ENCODE assay signal across 8 mouse cellular contexts in the genomic region with DNA sequence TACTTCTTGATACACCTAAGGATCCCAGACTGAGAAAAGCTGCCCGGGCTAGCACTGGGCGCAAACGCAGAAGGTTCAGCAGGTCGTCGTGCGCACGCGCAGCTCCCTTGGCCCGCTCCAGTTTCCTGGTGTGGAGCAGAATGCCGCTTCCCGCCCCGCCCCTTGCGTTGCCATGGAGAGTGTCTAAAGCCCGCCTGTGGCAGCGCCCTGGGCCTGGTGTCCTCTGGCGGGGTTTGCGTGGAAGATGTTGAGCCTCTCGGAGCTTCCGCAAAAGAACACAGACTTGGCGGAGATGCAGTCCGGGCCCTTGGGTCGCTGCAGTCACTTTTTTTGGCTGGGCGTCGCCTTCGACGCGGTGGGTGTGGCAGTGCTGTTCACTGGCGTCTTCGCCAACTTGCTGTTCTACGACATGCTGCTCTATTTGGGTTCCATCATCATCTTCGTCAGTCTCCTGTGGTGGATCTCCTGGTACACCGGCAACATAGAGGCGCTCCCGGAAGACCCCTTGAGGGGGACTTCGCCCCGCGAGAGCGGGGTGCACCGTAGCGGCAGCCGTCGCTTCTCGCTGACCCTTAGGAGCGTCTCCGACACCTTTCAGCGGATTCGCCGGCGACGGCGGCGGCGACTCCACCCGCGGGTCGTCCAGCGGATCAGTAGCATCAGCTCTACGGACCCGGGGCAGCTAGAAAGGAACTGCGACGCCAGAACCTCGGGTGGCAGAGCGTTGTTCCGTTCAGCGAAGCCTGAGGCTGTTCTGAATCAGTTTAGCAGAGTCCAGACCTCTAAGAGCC. TPM values are rescaled to one million over a fixed set of nuclear protein-coding genes. Genes with fewer than 3 reads are reported as not detected.
DNase-seq lines count a peak whose midpoint lies in the region; ATAC-seq and TF ChIP-seq lines count a peak whose summit lies in the region.

No protein-coding gene starts in this region.

- H3K4me1 ChIP-seq in embryonic fibroblast, embryonic 13.5 days (ENCODE audit: control insufficient read depth, insufficient read depth, low read length) = no peaks in the 10 kb centered on the region
- no peaks in the 10 kb centered on the region for H3K4me1 ChIP-seq in heart, embryonic 10.5 days
- no peaks in the 10 kb centered on the region for H3K4me1 ChIP-seq in kidney, embryonic 14.5 days (ENCODE audit: control insufficient read depth, insufficient read depth, low read length)
- H3K4me1 ChIP-seq in limb, embryonic 14.5 days (ENCODE audit: control insufficient read depth, insufficient read depth, low read length) = no peaks in the 10 kb centered on the region
- H3K4me1 ChIP-seq in midbrain, embryonic 16.5 days (ENCODE audit: control insufficient read depth, insufficient read depth, low read length) = peaks cover 17% of the 10 kb centered on the region
- H3K4me1 ChIP-seq in spleen, adult 2 months (ENCODE audit: control insufficient read depth, insufficient read depth, insufficient read length) = no peaks in the 10 kb centered on the region

- peak; percentile 100 for ATAC-seq in kidney, embryonic 14.5 days (ENCODE audit: low FRiP score, low TSS enrichment)
- ATAC-seq in limb, embryonic 14.5 days (ENCODE audit: low FRiP score, low read depth) = peak; percentile 96
- peak; percentile 98 for ATAC-seq in midbrain, embryonic 16.5 days

- H3K4me2 ChIP-seq in kidney, embryonic 14.5 days (replicated peaks; ENCODE audit: low read depth, low read length) = peak overlapping the region; percentile 96
- H3K4me2 ChIP-seq in limb, embryonic 14.5 days (replicated peaks; ENCODE audit: low read depth, low read length, severe bottlenecking) = peak overlapping the region; percentile 92
- H3K4me2 ChIP-seq in midbrain, embryonic 16.5 days (ENCODE audit: low read length) = peak overlapping the region; percentile 90

- H3K9ac ChIP-seq in kidney, embryonic 14.5 days (ENCODE audit: low read depth, low read length) = peak overlapping the region; percentile 63
- H3K9ac ChIP-seq in limb, embryonic 14.5 days (ENCODE audit: low read depth, low read length, severe bottlenecking) = peak overlapping the region; percentile 59
- peak overlapping the region; percentile 76 for H3K9ac ChIP-seq in midbrain, embryonic 16.5 days (ENCODE audit: low read depth, low read length)

- no peaks in the 10 kb centered on the region for H3K9me3 ChIP-seq in heart, embryonic 10.5 days
- no peaks in the 10 kb centered on the region for H3K9me3 ChIP-seq in kidney, embryonic 14.5 days (ENCODE audit: control insufficient read depth, low read length)
- H3K9me3 ChIP-seq in limb, embryonic 14.5 days (ENCODE audit: control insufficient read depth, low read length) = no peaks in the 10 kb centered on the region
- H3K9me3 ChIP-seq in midbrain, embryonic 16.5 days (replicated peaks; ENCODE audit: control insufficient read depth, low read length, poor library complexity, severe bottlenecking) = no peaks in the 10 kb centered on the region

- peak; percentile 94 for DNase-seq in A20 (ENCODE audit: low read depth, low spot score)
- DNase-seq in brain, adult 2 months (ENCODE audit: low read depth, low spot score) = peak; percentile 97
- DNase-seq in heart, embryonic 10.5 days (ENCODE audit: low spot score) = peak; percentile 97
- DNase-seq in limb, embryonic 14.5 days (ENCODE audit: low spot score) = peak; percentile 96
- peak; percentile 70 to 89 for DNase-seq in spleen, adult 2 months (ENCODE audit: low read depth in 1 of 2, low spot score in 2 of 2)

- TF ChIP-seq CTCF in embryonic fibroblast, embryonic 13.5 days (IDR thresholded peaks at IDR 0.05; ENCODE audit: borderline replicate concordance, insufficient read depth, low read length) = no peak
- no peak for TF ChIP-seq CTCF in spleen, adult 2 months (IDR thresholded peaks at IDR 0.05; ENCODE audit: extremely low read depth, insufficient read depth, insufficient read length, insufficient replicate concordance)

- 0 out of 2 replicates have a peak overlapping the region, but pooled peaks have one; percentile 22 for H3K27ac ChIP-seq in embryonic fibroblast, embryonic 13.5 days (ENCODE audit: insufficient read depth, low read length)
- peak overlapping the region; percentile 37; the same call in 1 of the 2 replicates for H3K27ac ChIP-seq in heart, embryonic 10.5 days
- H3K27ac ChIP-seq in kidney, embryonic 14.5 days (ENCODE audit: low read depth, low read length) = no peak overlapping the region
- no peak overlapping the region for H3K27ac ChIP-seq in limb, embryonic 14.5 days (replicated peaks; ENCODE audit: low read depth, low read length)
- H3K27ac ChIP-seq in midbrain, embryonic 16.5 days (ENCODE audit: low read length) = peak overlapping the region; percentile 63
- peak overlapping the region; percentile 56 for H3K27ac ChIP-seq in spleen, adult 2 months (ENCODE audit: insufficient read depth, low read length)

- H3K4me3 ChIP-seq in embryonic fibroblast, embryonic 13.5 days (ENCODE audit: insufficient read depth, low read length) = peak overlapping the region; percentile 67
- H3K4me3 ChIP-seq in heart, embryonic 10.5 days = peak overlapping the region; percentile 78
- peak overlapping the region; percentile 70 for H3K4me3 ChIP-seq in kidney, embryonic 14.5 days (ENCODE audit: low read length)
- H3K4me3 ChIP-seq in limb, embryonic 14.5 days (replicated peaks; ENCODE audit: low read length) = peak overlapping the region; percentile 58
- H3K4me3 ChIP-seq in midbrain, embryonic 16.5 days (ENCODE audit: low read depth, low read length) = peak overlapping the region; percentile 70
- H3K4me3 ChIP-seq in spleen, adult 2 months (ENCODE audit: extremely low read depth, insufficient read depth, insufficient read length) = peak overlapping the region; percentile 72

- WGBS in heart, embryonic 10.5 days = under 1% methylated on average over 65 of the region's 65 CpGs
- under 1% methylated on average over 65 of the region's 65 CpGs for WGBS in kidney, embryonic 14.5 days
- under 1% methylated on average over 65 of the region's 65 CpGs for WGBS in limb, embryonic 14.5 days
- under 1% methylated on average over 65 of the region's 65 CpGs for WGBS in midbrain, embryonic 16.5 days
- WGBS in spleen, adult 2 months = 1% methylated on average over 65 of the region's 65 CpGs

- H3K27me3 ChIP-seq in heart, embryonic 10.5 days (ENCODE audit: insufficient read depth, poor library complexity, severe bottlenecking) = no peaks in the 10 kb centered on the region
- no peaks in the 10 kb centered on the region for H3K27me3 ChIP-seq in kidney, embryonic 14.5 days (ENCODE audit: control insufficient read depth, insufficient read depth, low read length)
- no peaks in the 10 kb centered on the region for H3K27me3 ChIP-seq in limb, embryonic 14.5 days (ENCODE audit: control insufficient read depth, insufficient read depth, low read length)
- H3K27me3 ChIP-seq in midbrain, embryonic 16.5 days (ENCODE audit: control insufficient read depth, insufficient read depth, low read depth, low read length) = no peaks in the 10 kb centered on the region
- H3K27me3 ChIP-seq in spleen, adult 2 months (ENCODE audit: control insufficient read depth, insufficient read depth, low read length) = no peaks in the 10 kb centered on the region

- no peak; the same call in 1 of the 2 replicates for TF ChIP-seq POLR2A in embryonic fibroblast, embryonic 13.5 days (IDR thresholded peaks at IDR 0.05; ENCODE audit: low read depth, low read length)
- no peak for TF ChIP-seq POLR2A in limb, embryonic 14.5 days (IDR thresholded peaks at IDR 0.05; ENCODE audit: borderline replicate concordance, extremely low read depth, insufficient read depth, insufficient read length)
- TF ChIP-seq POLR2A in spleen, adult 2 months (IDR thresholded peaks at IDR 0.05; ENCODE audit: low read depth, low read length) = no peak

- H3K36me3 ChIP-seq in heart, embryonic 10.5 days = no peaks in the 10 kb centered on the region
- H3K36me3 ChIP-seq in kidney, embryonic 14.5 days (ENCODE audit: control insufficient read depth, insufficient read depth, low read length) = no peaks in the 10 kb centered on the region
- H3K36me3 ChIP-seq in limb, embryonic 14.5 days (ENCODE audit: control insufficient read depth, insufficient read depth, low read length) = no peaks in the 10 kb centered on the region
- H3K36me3 ChIP-seq in midbrain, embryonic 16.5 days (ENCODE audit: control insufficient read depth, insufficient read depth, low read length) = no peaks in the 10 kb centered on the region
- no peaks in the 10 kb centered on the region for H3K36me3 ChIP-seq in spleen, adult 2 months (ENCODE audit: control insufficient read depth, insufficient read depth, low read length)

RNA-seq across cellular contexts. Expression of gene Pla2g10, which starts 23.8 kb away (rescaled TPM):
- polyA plus RNA-seq in embryonic fibroblast, embryonic 13.5 days (2011; ENCODE audit: insufficient read length, low read depth, missing spikeins) = not detected in 2 replicates
- polyA plus RNA-seq in heart, embryonic 10.5 days (2016; fragmentation: Nextera tagmentation; extraction: Ambion mirVana) = 0.09 TPM in 1 of 2 replicates, not detected in the other
- 0.13 TPM in 1 of 2 replicates, not detected in the other for polyA plus RNA-seq in kidney, embryonic 14.5 days (2014; fragmentation: Nextera tagmentation; extraction: Ambion mirVana)
- 0.12 and 0.19 TPM in 2 replicates for polyA plus RNA-seq in limb, embryonic 14.5 days (2012; rRNA removed)
- 0.26 TPM in 1 of 2 replicates, not detected in the other for polyA plus RNA-seq in limb, embryonic 14.5 days (2014; fragmentation: Nextera tagmentation; extraction: Ambion mirVana)
- 0.26 TPM in 1 of 2 replicates, not detected in the other for polyA plus RNA-seq in midbrain, embryonic 16.5 days (2015; fragmentation: Nextera tagmentation; extraction: Ambion mirVana)
- 0.12 and 0.23 TPM in 2 replicates for polyA plus RNA-seq in spleen, adult 2 months (2012; rRNA removed)

RNA-seq across cellular contexts. Expression of gene Rrn3, which starts 25.9 kb away (rescaled TPM):
- polyA plus RNA-seq in embryonic fibroblast, embryonic 13.5 days (2011; ENCODE audit: insufficient read length, low read depth, missing spikeins) = 52.4 and 52.5 TPM in 2 replicates
- 66.6 and 70.6 TPM in 2 replicates for polyA plus RNA-seq in heart, embryonic 10.5 days (2016; fragmentation: Nextera tagmentation; extraction: Ambion mirVana)
- polyA plus RNA-seq in kidney, embryonic 14.5 days (2014; fragmentation: Nextera tagmentation; extraction: Ambion mirVana) = 48.9 and 74.7 TPM in 2 replicates
- polyA plus RNA-seq in limb, embryonic 14.5 days (2012; rRNA removed) = 23.5 and 24.2 TPM in 2 replicates
- polyA plus RNA-seq in limb, embryonic 14.5 days (2014; fragmentation: Nextera tagmentation; extraction: Ambion mirVana) = 43.1 and 43.8 TPM in 2 replicates
- polyA plus RNA-seq in midbrain, embryonic 16.5 days (2015; fragmentation: Nextera tagmentation; extraction: Ambion mirVana) = 88.3 and 96.1 TPM in 2 replicates
- polyA plus RNA-seq in spleen, adult 2 months (2012; rRNA removed) = 5.9 and 6.0 TPM in 2 replicates

Comparison
In these comparisons a context has a peak if more than half of its experiments do, and no peak if none do; other contexts are left out.
1. H3K27ac ChIP-seq: peak in embryonic fibroblast, embryonic 13.5 days (single experiment), heart, embryonic 10.5 days (single experiment), midbrain, embryonic 16.5 days (single experiment) and spleen, adult 2 months (single experiment); none in kidney, embryonic 14.5 days (single experiment) and limb, embryonic 14.5 days (single experiment).
2. Peak in every context shown above with its lines, with median percentiles within 50 percentile points of each other: DNase-seq, H3K4me3 ChIP-seq, ATAC-seq, H3K4me2 ChIP-seq and H3K9ac ChIP-seq.